Mouse (Mus musculus): ENCODE data around the gene Hcn1. TPM values are rescaled to one million over a fixed set of nuclear protein-coding genes. Genes with fewer than 3 reads are reported as not detected.

Hcn1 gene
- 0.04 and 0.08 TPM in 2 replicates for total RNA-seq (2014; rRNA removed; ENCODE audit: low replicate concordance)
- 0.07 TPM in 2 replicates for polyA plus RNA-seq (2015; fragmentation: Nextera tagmentation; extraction: Ambion mirVana)

DNA sequence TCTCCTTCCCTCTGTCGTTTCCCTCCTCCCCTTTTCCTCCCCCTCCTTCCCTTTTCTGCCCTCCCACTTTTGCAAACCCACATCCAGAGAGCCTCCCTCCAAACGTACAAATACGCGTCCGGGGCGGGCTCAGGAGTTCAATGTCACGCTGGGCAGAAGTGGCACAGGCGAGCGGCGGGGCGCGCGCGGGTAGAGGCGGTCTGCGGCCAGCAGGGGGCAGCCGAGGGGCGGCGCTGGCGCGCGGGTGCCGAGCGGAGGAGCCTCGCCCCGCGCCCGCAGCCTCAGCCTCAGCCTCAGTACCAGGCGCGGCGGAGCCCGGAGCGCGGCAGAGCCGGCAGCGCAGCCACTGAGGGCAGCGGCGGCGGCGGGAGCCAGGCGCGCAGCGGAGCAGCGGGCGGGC, at the start of gene Hcn1:
Hcn1 (plus strand) TSS at position 140 of the 400 bp plus-strand sequence.
- Histone ChIP-seq H3K9me3 (replicated peaks; ENCODE audit: control insufficient read depth, low read length) (no peaks in the 10 kb centered on the region), H3K4me1 (ENCODE audit: control insufficient read depth, insufficient read depth) (peaks cover 5% of the 10 kb centered on the region), H3K36me3 (replicated peaks; ENCODE audit: control insufficient read depth, insufficient read depth, low read length) (no peaks in the 10 kb centered on the region), H3K27me3 (ENCODE audit: control insufficient read depth, insufficient read depth, low read length) (peaks cover 26% of the 10 kb centered on the region), H3K9ac (replicated peaks; ENCODE audit: low read depth, low read length) (no peak within 1 kb of the TSS), H3K4me2 (ENCODE audit: low read depth, low read length) (peak within 1 kb of the TSS; percentile 92), H3K4me3 (ENCODE audit: low read depth, low read length) (peak within 1 kb of the TSS; percentile 54), H3K27ac (ENCODE audit: low read depth) (no peak within 1 kb of the TSS)
- DNase-seq (ENCODE audit: low spot score): peak; percentile 53
- ATAC-seq (ENCODE audit: insufficient read depth, low read depth): peak; percentile 93
- WGBS: 0% methylated on average over 37 of the region's 45 CpGs
- TF ChIP-seq EP300 (IDR thresholded peaks at IDR 0.05; ENCODE audit: low read depth) (no peak), CTCF (IDR thresholded peaks at IDR 0.05; ENCODE audit: low read depth) (peak; percentile 53)

DNA sequence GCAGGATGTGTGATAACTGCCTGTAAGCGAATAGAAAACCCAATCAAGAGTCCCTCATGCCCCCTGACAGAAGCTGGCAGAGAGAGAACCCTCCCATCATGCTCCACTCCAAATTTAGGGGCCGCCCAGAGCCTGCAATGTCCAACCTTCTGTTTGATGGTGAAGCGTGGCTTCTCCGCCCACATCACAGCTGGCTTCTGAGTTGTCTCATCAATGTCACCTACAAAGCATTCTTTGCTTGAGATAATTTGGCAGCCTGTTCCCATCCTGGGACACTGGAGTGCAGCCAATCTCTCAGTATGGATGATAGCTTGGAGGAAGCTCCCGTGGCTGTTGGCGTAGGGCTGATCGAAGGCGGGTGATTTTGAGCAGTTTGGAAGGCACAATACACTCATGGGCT, 34.9 kb upstream of the Hcn1 start:
- Histone ChIP-seq H3K4me1 (ENCODE audit: control insufficient read depth, insufficient read depth) (no peaks in the 10 kb centered on the region), H3K36me3 (replicated peaks; ENCODE audit: control insufficient read depth, insufficient read depth, low read length) (no peaks in the 10 kb centered on the region), H3K27ac (ENCODE audit: low read depth) (no peak overlapping the region), H3K9ac (replicated peaks; ENCODE audit: low read depth, low read length) (no peak overlapping the region), H3K9me3 (replicated peaks; ENCODE audit: control insufficient read depth, low read length) (no peaks in the 10 kb centered on the region), H3K27me3 (ENCODE audit: control insufficient read depth, insufficient read depth, low read length) (no peaks in the 10 kb centered on the region), H3K4me2 (ENCODE audit: low read depth, low read length) (peak overlapping the region; percentile 38), H3K4me3 (ENCODE audit: low read depth, low read length) (no peak overlapping the region)
- WGBS: 24% methylated on average over 8 of the region's 8 CpGs
- TF ChIP-seq CTCF (IDR thresholded peaks at IDR 0.05; ENCODE audit: low read depth) (no peak), EP300 (IDR thresholded peaks at IDR 0.05; ENCODE audit: low read depth) (no peak)
- ATAC-seq (ENCODE audit: insufficient read depth, low read depth) (peak; percentile 62), DNase-seq (ENCODE audit: low spot score) (peak; percentile 35)

DNA sequence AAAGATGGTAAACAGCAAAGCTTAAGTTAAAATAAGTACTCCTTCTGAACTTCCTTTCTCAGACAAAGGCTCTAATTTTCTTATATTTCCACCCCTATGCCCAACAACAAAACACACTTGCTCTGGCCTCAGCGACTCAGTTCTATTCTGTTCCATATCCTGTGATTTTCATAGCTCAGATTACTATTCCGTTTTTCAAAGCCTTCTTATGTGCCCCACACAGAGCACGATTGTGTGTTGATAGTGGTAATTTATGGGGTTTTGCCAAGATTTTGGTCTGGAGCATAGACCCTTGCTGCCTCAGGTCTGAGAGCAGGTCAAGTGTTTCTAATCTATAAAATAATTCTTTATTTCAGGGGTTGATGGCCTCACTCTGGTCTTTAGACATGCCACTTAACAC, 30.4 kb upstream of the Hcn1 start:
- ATAC-seq (ENCODE audit: insufficient read depth, low read depth) (no peak), DNase-seq (ENCODE audit: low spot score) (no peak)
- H3K36me3 ChIP-seq (replicated peaks; ENCODE audit: control insufficient read depth, insufficient read depth, low read length): no peaks in the 10 kb centered on the region
- H3K4me2 ChIP-seq (ENCODE audit: low read depth, low read length): no peak overlapping the region
- H3K4me1 ChIP-seq (ENCODE audit: control insufficient read depth, insufficient read depth): no peaks in the 10 kb centered on the region
- no peaks in the 10 kb centered on the region for H3K27me3 ChIP-seq (ENCODE audit: control insufficient read depth, insufficient read depth, low read length)
- TF ChIP-seq CTCF (IDR thresholded peaks at IDR 0.05; ENCODE audit: low read depth): no peak
- TF ChIP-seq EP300 (IDR thresholded peaks at IDR 0.05; ENCODE audit: low read depth): no peak
- no peaks in the 10 kb centered on the region for H3K9me3 ChIP-seq (replicated peaks; ENCODE audit: control insufficient read depth, low read length)
- no peak overlapping the region for H3K27ac ChIP-seq (ENCODE audit: low read depth)
- H3K9ac ChIP-seq (replicated peaks; ENCODE audit: low read depth, low read length): no peak overlapping the region
- no peak overlapping the region for H3K4me3 ChIP-seq (ENCODE audit: low read depth, low read length)
- 46% methylated on average over 3 of the region's 3 CpGs for WGBS

DNA sequence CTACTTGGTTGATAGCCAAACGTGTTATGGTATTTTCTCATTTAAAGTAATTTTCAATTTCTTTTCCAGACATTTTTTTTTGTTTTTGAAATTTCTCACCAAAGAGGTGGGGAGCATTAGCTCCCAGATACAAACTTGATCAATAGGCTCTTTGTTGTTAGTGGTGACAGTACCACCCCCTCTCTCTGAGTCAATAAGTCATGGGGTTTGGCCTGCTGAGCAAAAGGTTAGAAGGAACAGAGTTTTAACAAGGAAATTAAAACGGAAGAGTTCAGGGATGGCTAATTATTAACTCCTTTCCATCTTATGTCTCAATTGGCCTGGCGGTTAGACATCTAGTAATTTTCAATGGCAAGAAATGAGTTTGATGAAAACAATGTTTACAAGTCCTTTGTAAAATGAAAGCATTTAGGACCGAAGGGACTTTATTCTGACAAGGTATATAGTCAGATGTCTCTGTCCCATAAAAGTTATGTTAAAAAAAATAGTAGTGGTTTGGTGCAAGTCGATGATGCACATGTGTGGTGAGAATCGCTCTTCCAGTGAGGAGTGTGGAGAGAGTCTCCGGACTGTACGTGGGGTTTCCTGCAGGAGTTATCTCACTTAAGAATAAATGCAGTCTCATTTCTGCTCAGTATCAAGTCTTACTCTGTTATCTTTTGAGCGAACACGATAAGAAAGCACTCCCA, 7.5 kb upstream of the Hcn1 start:
- WGBS: 57% methylated on average over 10 of the region's 10 CpGs
- no peak for ATAC-seq (ENCODE audit: insufficient read depth, low read depth)
- no peak for TF ChIP-seq CTCF (IDR thresholded peaks at IDR 0.05; ENCODE audit: low read depth)
- TF ChIP-seq EP300 (IDR thresholded peaks at IDR 0.05; ENCODE audit: low read depth): no peak
- Histone ChIP-seq H3K9me3 (replicated peaks; ENCODE audit: control insufficient read depth, low read length) (no peaks in the 10 kb centered on the region), H3K4me3 (ENCODE audit: low read depth, low read length) (no peak overlapping the region), H3K36me3 (replicated peaks; ENCODE audit: control insufficient read depth, insufficient read depth, low read length) (no peaks in the 10 kb centered on the region), H3K9ac (replicated peaks; ENCODE audit: low read depth, low read length) (no peak overlapping the region), H3K4me1 (ENCODE audit: control insufficient read depth, insufficient read depth) (no peaks in the 10 kb centered on the region), H3K27ac (ENCODE audit: low read depth) (no peak overlapping the region), H3K4me2 (ENCODE audit: low read depth, low read length) (no peak overlapping the region), H3K27me3 (ENCODE audit: control insufficient read depth, insufficient read depth, low read length) (no peaks in the 10 kb centered on the region)
- DNase-seq (ENCODE audit: low spot score): no peak

DNA sequence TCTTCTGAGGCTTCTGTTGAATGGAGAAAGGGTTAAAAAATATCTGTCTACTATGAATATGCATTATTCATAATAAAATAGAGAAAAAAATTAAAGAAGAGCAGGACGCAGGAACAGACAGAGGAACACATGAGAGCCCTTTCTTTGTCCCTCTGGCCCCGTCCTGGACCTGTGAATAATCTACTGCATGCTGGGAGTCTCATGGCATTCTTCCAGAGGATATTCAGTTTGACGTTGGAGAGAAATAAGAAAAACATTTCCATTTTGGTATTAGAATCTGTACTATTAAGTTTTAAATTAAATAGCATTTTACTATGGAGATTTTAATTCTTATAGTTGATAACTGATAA, 7.0 kb upstream of the Hcn1 start:
- TF ChIP-seq EP300 (IDR thresholded peaks at IDR 0.05; ENCODE audit: low read depth) (no peak), CTCF (IDR thresholded peaks at IDR 0.05; ENCODE audit: low read depth) (no peak)
- Histone ChIP-seq H3K4me2 (ENCODE audit: low read depth, low read length) (no peak overlapping the region), H3K27me3 (ENCODE audit: control insufficient read depth, insufficient read depth, low read length) (no peaks in the 10 kb centered on the region), H3K36me3 (replicated peaks; ENCODE audit: control insufficient read depth, insufficient read depth, low read length) (no peaks in the 10 kb centered on the region), H3K27ac (ENCODE audit: low read depth) (no peak overlapping the region), H3K9ac (replicated peaks; ENCODE audit: low read depth, low read length) (no peak overlapping the region), H3K4me3 (ENCODE audit: low read depth, low read length) (no peak overlapping the region), H3K9me3 (replicated peaks; ENCODE audit: control insufficient read depth, low read length) (no peaks in the 10 kb centered on the region), H3K4me1 (ENCODE audit: control insufficient read depth, insufficient read depth) (no peaks in the 10 kb centered on the region)
- DNase-seq (ENCODE audit: low spot score) (no peak), ATAC-seq (ENCODE audit: insufficient read depth, low read depth) (no peak)
- WGBS: 32% methylated on average over 3 of the region's 3 CpGs

Data from heart, postnatal 0 days (tissue).